Mouse (Mus musculus) C2C12 (cell line): ENCODE measurements at regions not wholly inside any gene's neighbourhood (a gene's known extent, or its start where the extent isn't known, plus 50 kb on each side); places are given as distances from the start of the nearest gene placed in this dataset.

Experiments
- CTCF ChIP-seq: IDR thresholded peaks from one replicate; pipeline ENCODE4 v1.5.1; 2011; ENCODE audit not compliant: control insufficient read depth, insufficient read depth, insufficient read length
- FOSL1 ChIP-seq: IDR thresholded peaks from one replicate; pipeline ENCODE4 v1.8.0; 2011; ENCODE audit warnings: mild to moderate bottlenecking, low read length; ENCODE audit not compliant: poor library complexity, insufficient read depth, severe bottlenecking
- MAX ChIP-seq: IDR thresholded peaks from one replicate; pipeline ENCODE4 v1.6.1; 2011; ENCODE audit warnings: mild to moderate bottlenecking, control low read depth
- MYOG ChIP-seq: IDR thresholded peaks from one replicate; pipeline ENCODE4 v1.6.1; 2011; ENCODE audit not compliant: control insufficient read depth, insufficient read length; ENCODE audit errors: extremely low read depth
- USF1 ChIP-seq: IDR thresholded peaks from one replicate; pipeline ENCODE4 v1.6.1; 2011; ENCODE audit warnings: low read depth, mild to moderate bottlenecking, control low read depth, moderate library complexity

DNA sequence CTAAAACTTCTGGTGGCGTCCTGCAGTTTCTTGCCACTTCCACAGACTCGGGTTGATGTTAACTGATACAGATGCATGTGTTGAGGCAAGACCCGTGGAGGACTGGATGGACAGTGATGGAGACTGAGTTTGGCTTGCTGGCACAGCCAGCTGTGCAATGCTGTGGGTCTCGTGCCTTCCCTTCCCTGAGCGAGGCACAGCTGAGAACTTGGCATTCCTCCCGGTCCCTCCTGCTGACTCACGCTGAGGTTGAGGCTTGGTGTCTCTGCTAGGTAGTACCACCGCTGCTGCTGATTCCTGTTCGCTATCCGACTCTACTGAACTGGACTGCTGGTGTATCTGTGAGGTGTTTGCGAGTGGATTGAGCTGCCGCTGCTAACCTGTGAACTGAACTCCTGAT is 109.2 kb downstream of the Kif26a start:
- no peak for TF ChIP-seq CTCF
- TF ChIP-seq USF1, result no peak
- no peak for TF ChIP-seq MYOG
- TF ChIP-seq MAX, result no peak
- TF ChIP-seq FOSL1, result no peak
